In genomic region chr19:14801669-14802068, GRCm38 (mm10) we compare ENCODE assay signal across 21 mouse cellular contexts.
"Had no signal": no experiment of that assay in that cellular context is flagged by ENCODE, and none has a peak within 500 bp of the region (broad histone marks: within the 10 kb centered on the region; RNA-seq: fewer than 3 reads in every experiment).

No protein-coding gene starts in this region.

- H3K36me3 ChIP-seq: limb, embryonic 12.5 days; limb, embryonic 15.5 days; neural tube, embryonic 13.5 days; stomach, embryonic 15.5 days had no signal

- H3K4me1 ChIP-seq: limb, embryonic 15.5 days; stomach, embryonic 15.5 days had no signal

- DNase-seq: kidney, adult 9 months; kidney, postnatal 14 days; kidney, postnatal 4 days; left cerebral cortex, postnatal 4 days; liver, postnatal 0 days; lung, embryonic 14.5 days; retina, postnatal 1 day; right cerebral cortex, postnatal 25 days; spleen, adult 18-20 months; thymus, adult 18-20 months; thymus, postnatal 36 days had no signal

- H3K27me3 ChIP-seq: limb, embryonic 12.5 days; limb, embryonic 15.5 days had no signal

- H3K9ac ChIP-seq: limb, embryonic 12.5 days; limb, embryonic 15.5 days; liver, embryonic 14.5 days; liver, postnatal 0 days; lung, embryonic 14.5 days; neural tube, embryonic 13.5 days; stomach, embryonic 15.5 days had no signal

- H3K4me2 ChIP-seq: limb, embryonic 12.5 days; limb, embryonic 15.5 days; liver, embryonic 11.5 days; lung, embryonic 14.5 days; neural tube, embryonic 13.5 days; stomach, embryonic 15.5 days had no signal

- H3K27ac ChIP-seq: limb, embryonic 12.5 days; limb, embryonic 15.5 days; liver, embryonic 14.5 days; macrophage; neural tube, embryonic 13.5 days; stomach, embryonic 15.5 days had no signal

- ATAC-seq: liver, postnatal 0 days; lung, postnatal 0 days; midbrain, embryonic 16.5 days had no signal

- H3K4me3 ChIP-seq: limb, embryonic 12.5 days; limb, embryonic 15.5 days; myocyte; neural tube, embryonic 13.5 days; stomach, embryonic 15.5 days had no signal

- H3K9me3 ChIP-seq: limb, embryonic 12.5 days; limb, embryonic 15.5 days; neural tube, embryonic 13.5 days; stomach, embryonic 15.5 days had no signal
